Mouse (Mus musculus) ovary, postnatal 36 days (tissue): ENCODE results near the gene Zfp750.

Source experiments
- DNase-seq: peaks from one replicate; pipeline ENCODE4 v3.0.0; 2022; ENCODE audit warnings: low spot score, mixed read lengths

Zfp750 gene

DNA sequence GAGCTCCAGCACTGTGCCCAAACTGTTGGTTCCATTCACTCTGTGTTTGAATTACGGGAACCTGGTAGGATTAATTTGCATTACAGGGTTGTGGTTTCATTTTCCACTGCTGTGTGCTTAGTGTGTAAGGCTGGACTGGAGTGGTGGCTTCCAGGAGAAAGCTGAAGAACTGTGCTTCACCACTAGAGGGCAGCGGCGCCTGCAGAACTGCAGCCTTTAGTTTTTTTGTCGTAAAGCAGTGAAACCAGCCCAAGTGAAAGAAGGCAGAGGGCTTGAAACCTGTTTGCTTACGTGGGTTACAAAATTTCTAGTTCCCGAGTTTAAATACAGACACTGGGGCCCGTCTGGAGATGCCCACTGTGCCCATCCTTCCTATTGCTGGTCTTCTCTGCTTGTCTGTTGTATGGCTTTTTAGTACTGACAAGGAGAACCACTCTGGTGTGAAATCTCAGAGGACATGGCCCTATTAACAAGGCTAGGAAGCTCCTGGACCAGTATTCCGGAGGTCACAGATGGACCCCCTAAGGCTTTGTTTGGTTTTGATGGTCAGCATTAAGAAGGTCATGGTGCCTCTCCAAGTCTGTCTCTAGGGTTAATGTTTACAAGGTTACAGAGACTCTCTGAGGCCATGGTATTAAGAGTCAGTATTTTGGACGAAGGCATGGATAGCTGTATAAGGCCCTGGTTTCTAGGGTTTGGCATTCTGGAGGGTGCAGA is 43.3 kb downstream of the Zfp750 start:
- peak; percentile 73 for DNase-seq

DNA sequence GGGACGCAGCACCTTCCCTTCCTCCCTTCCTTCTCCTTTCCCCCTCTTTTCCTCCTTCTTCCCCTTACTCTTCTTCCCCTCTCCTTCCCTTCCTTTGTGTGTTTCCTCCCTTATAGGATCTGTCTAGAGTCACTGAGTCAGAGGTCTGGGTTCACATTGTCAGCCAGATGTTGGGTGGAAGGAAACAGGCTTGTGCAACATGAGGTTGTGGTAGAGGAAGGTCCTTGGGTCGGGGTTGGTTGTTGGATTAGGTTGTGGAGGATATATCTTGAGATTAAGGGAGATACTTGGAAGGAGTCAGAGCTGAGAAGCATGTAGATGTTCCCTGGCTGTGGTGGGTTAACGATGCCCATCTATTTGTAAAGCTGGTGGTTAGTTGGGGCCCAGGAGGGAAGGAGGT is 44.3 kb downstream of the Zfp750 start:
- DNase-seq: no peak

DNA sequence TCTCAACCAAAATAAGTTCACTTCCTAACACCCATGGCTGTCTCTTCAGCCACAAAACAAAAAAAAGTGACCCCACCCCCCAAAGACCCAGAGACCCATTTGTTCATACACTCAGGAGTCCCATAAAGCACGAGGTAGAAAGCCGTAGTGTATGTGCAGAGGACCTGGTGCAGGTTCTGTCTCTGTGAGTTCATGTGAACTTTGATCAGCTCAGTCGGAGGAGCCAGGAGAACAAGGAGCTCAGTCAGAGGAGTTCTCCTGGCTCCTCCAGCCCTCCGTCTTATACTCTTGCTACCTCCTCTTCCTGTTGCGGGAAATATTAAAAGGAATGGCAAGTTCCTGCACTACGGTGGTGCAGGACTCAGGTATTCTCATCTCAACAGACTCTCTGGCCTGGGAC is 51.7 kb downstream of the Zfp750 start:
- DNase-seq: no peak
